Mouse (Mus musculus): ENCODE results near the gene Il12rb2. TPM values are rescaled to one million over a fixed set of nuclear protein-coding genes. Genes with fewer than 3 reads are reported as not detected.

Gene Il12rb2
- polyA plus RNA-seq, 1 experiment from 2014 or later, result not detected

- no peaks in the 10 kb centered on the region for H3K4me1 ChIP-seq (ENCODE audit: control insufficient read depth, insufficient read depth, low read length)
- ATAC-seq (ENCODE audit: insufficient number of reproducible peaks, insufficient read depth, low FRiP score, low read depth), result no peak
- H3K4me2 ChIP-seq (replicated peaks; ENCODE audit: low read depth, low read length), result no peak overlapping the region
- H3K36me3 ChIP-seq (ENCODE audit: control insufficient read depth, insufficient read depth, low read length), result no peaks in the 10 kb centered on the region
- H3K9ac ChIP-seq (replicated peaks; ENCODE audit: low read depth, low read length), result no peak overlapping the region
- no peak overlapping the region for H3K27ac ChIP-seq (ENCODE audit: low read length)
- H3K4me3 ChIP-seq (ENCODE audit: low read depth, low read length), result no peak overlapping the region
- H3K27me3 ChIP-seq (ENCODE audit: control insufficient read depth, insufficient read depth, low read length), result no peaks in the 10 kb centered on the region
- H3K9me3 ChIP-seq (ENCODE audit: control insufficient read depth, low read depth, low read length), result no peaks in the 10 kb centered on the region
These were observed 36.5 kb downstream of the Il12rb2 start for GRCm38 (mm10) chr6:67339494-67339893.

GRCm38 (mm10) chr6:67337943-67338342 is 38.0 kb downstream of the Il12rb2 start:
- H3K4me1 ChIP-seq (ENCODE audit: control insufficient read depth, insufficient read depth, low read length), result no peaks in the 10 kb centered on the region
- H3K4me2 ChIP-seq (replicated peaks; ENCODE audit: low read depth, low read length), result no peak overlapping the region
- no peak overlapping the region for H3K27ac ChIP-seq (ENCODE audit: low read length)
- H3K27me3 ChIP-seq (ENCODE audit: control insufficient read depth, insufficient read depth, low read length), result no peaks in the 10 kb centered on the region
- no peak overlapping the region for H3K4me3 ChIP-seq (ENCODE audit: low read depth, low read length)
- ATAC-seq (ENCODE audit: insufficient number of reproducible peaks, insufficient read depth, low FRiP score, low read depth), result no peak
- H3K36me3 ChIP-seq (ENCODE audit: control insufficient read depth, insufficient read depth, low read length), result no peaks in the 10 kb centered on the region
- H3K9me3 ChIP-seq (ENCODE audit: control insufficient read depth, low read depth, low read length), result no peaks in the 10 kb centered on the region
- H3K9ac ChIP-seq (replicated peaks; ENCODE audit: low read depth, low read length), result no peak overlapping the region

DNA sequence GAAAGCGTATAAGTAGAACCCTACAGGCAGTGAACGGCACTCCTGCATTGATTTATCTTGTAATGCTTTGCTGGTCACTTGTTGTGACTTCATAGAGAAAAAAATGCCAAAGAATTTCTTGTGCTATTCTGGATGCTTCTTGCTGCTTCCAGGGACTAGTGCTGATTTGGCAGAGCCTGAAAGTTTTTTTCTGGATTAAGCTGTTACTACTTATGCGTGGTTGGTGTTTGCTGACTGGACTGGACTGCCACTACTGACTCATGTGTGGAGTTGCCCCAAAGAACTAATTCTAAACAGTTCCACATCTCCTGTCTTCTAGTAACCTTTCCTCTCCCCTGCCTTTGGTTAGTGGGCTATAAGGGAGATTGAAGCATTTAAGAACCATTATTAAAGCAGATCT is 52.2 kb downstream of the Il12rb2 start:
- no peak for ATAC-seq (ENCODE audit: insufficient number of reproducible peaks, insufficient read depth, low FRiP score, low read depth)
- H3K9me3 ChIP-seq (ENCODE audit: control insufficient read depth, low read depth, low read length), result no peaks in the 10 kb centered on the region
- no peaks in the 10 kb centered on the region for H3K4me1 ChIP-seq (ENCODE audit: control insufficient read depth, insufficient read depth, low read length)
- H3K27ac ChIP-seq (ENCODE audit: low read length), result no peak overlapping the region
- no peak overlapping the region for H3K9ac ChIP-seq (replicated peaks; ENCODE audit: low read depth, low read length)
- 77% methylated on average over 3 of the region's 3 CpGs for WGBS
- H3K4me3 ChIP-seq (ENCODE audit: low read depth, low read length), result no peak overlapping the region
- H3K4me2 ChIP-seq (replicated peaks; ENCODE audit: low read depth, low read length), result no peak overlapping the region
- no peaks in the 10 kb centered on the region for H3K36me3 ChIP-seq (ENCODE audit: control insufficient read depth, insufficient read depth, low read length)
- no peaks in the 10 kb centered on the region for H3K27me3 ChIP-seq (ENCODE audit: control insufficient read depth, insufficient read depth, low read length)

- Histone ChIP-seq H3K27me3 (ENCODE audit: control insufficient read depth, insufficient read depth, low read length) (no peaks in the 10 kb centered on the region), H3K9ac (replicated peaks; ENCODE audit: low read depth, low read length) (no peak overlapping the region), H3K4me1 (ENCODE audit: control insufficient read depth, insufficient read depth, low read length) (no peaks in the 10 kb centered on the region), H3K27ac (ENCODE audit: low read length) (no peak overlapping the region), H3K36me3 (ENCODE audit: control insufficient read depth, insufficient read depth, low read length) (no peaks in the 10 kb centered on the region), H3K4me2 (replicated peaks; ENCODE audit: low read depth, low read length) (no peak overlapping the region), H3K9me3 (ENCODE audit: control insufficient read depth, low read depth, low read length) (no peaks in the 10 kb centered on the region), H3K4me3 (ENCODE audit: low read depth, low read length) (no peak overlapping the region)
- ATAC-seq (ENCODE audit: insufficient number of reproducible peaks, insufficient read depth, low FRiP score, low read depth), result peak; percentile 67; the same call in 1 of the 2 replicates
- 22% methylated on average over 10 of the region's 10 CpGs for WGBS
These were observed 57.5 kb downstream of the Il12rb2 start for GRCm38 (mm10) chr6:67318451-67318850.

GRCm38 (mm10) chr6:67317827-67318338 is 58.1 kb downstream of the Il12rb2 start:
- Histone ChIP-seq H3K4me3 (ENCODE audit: low read depth, low read length) (no peak overlapping the region), H3K36me3 (ENCODE audit: control insufficient read depth, insufficient read depth, low read length) (no peaks in the 10 kb centered on the region), H3K27me3 (ENCODE audit: control insufficient read depth, insufficient read depth, low read length) (no peaks in the 10 kb centered on the region), H3K9ac (replicated peaks; ENCODE audit: low read depth, low read length) (no peak overlapping the region), H3K4me1 (ENCODE audit: control insufficient read depth, insufficient read depth, low read length) (no peaks in the 10 kb centered on the region), H3K4me2 (replicated peaks; ENCODE audit: low read depth, low read length) (no peak overlapping the region), H3K9me3 (ENCODE audit: control insufficient read depth, low read depth, low read length) (no peaks in the 10 kb centered on the region), H3K27ac (ENCODE audit: low read length) (no peak overlapping the region)
- no peak for ATAC-seq (ENCODE audit: insufficient number of reproducible peaks, insufficient read depth, low FRiP score, low read depth)
- 74% methylated on average over 8 of the region's 8 CpGs for WGBS

DNA sequence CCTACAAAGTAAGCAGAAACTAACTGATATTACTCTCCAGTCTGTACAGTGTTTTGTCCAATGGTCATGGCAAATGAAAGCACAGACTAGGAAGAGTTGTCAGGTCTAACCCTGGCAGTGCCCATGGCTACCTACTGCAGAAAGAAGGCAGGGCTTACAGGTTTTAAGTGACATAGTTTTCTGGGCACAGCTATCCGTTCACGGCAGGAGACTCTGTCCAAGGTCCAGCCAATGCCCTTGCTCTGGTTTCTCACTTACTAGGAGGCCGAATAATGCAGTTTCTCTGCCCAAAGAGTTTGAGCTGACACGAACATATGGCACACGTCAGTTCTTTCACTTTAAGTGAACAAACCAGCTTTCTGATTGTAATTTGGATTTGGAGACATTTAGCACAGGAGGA is 58.9 kb downstream of the Il12rb2 start:
- ATAC-seq (ENCODE audit: insufficient number of reproducible peaks, insufficient read depth, low FRiP score, low read depth), result no peak
- H3K36me3 ChIP-seq (ENCODE audit: control insufficient read depth, insufficient read depth, low read length), result no peaks in the 10 kb centered on the region
- H3K27me3 ChIP-seq (ENCODE audit: control insufficient read depth, insufficient read depth, low read length), result no peaks in the 10 kb centered on the region
- H3K4me1 ChIP-seq (ENCODE audit: control insufficient read depth, insufficient read depth, low read length), result no peaks in the 10 kb centered on the region
- WGBS, result 46% methylated on average over 5 of the region's 5 CpGs
- no peaks in the 10 kb centered on the region for H3K9me3 ChIP-seq (ENCODE audit: control insufficient read depth, low read depth, low read length)
- no peak overlapping the region for H3K4me2 ChIP-seq (replicated peaks; ENCODE audit: low read depth, low read length)
- no peak overlapping the region for H3K4me3 ChIP-seq (ENCODE audit: low read depth, low read length)
- no peak overlapping the region for H3K27ac ChIP-seq (ENCODE audit: low read length)
- no peak overlapping the region for H3K9ac ChIP-seq (replicated peaks; ENCODE audit: low read depth, low read length)

- 64% methylated on average over 1 of the region's 1 CpGs for WGBS
- Histone ChIP-seq H3K36me3 (ENCODE audit: control insufficient read depth, insufficient read depth, low read length) (no peaks in the 10 kb centered on the region), H3K27me3 (ENCODE audit: control insufficient read depth, insufficient read depth, low read length) (no peaks in the 10 kb centered on the region), H3K4me1 (ENCODE audit: control insufficient read depth, insufficient read depth, low read length) (no peaks in the 10 kb centered on the region), H3K9ac (replicated peaks; ENCODE audit: low read depth, low read length) (no peak overlapping the region), H3K4me2 (replicated peaks; ENCODE audit: low read depth, low read length) (no peak overlapping the region), H3K4me3 (ENCODE audit: low read depth, low read length) (no peak overlapping the region), H3K9me3 (ENCODE audit: control insufficient read depth, low read depth, low read length) (no peaks in the 10 kb centered on the region), H3K27ac (ENCODE audit: low read length) (no peak overlapping the region)
- ATAC-seq (ENCODE audit: insufficient number of reproducible peaks, insufficient read depth, low FRiP score, low read depth), result no peak
These were observed 61.3 kb downstream of the Il12rb2 start for GRCm38 (mm10) chr6:67314697-67315096.

- no peaks in the 10 kb centered on the region for H3K4me1 ChIP-seq (ENCODE audit: control insufficient read depth, insufficient read depth, low read length)
- WGBS, result 87% methylated on average over 3 of the region's 3 CpGs
- H3K4me2 ChIP-seq (replicated peaks; ENCODE audit: low read depth, low read length), result no peak overlapping the region
- H3K9me3 ChIP-seq (ENCODE audit: control insufficient read depth, low read depth, low read length), result no peaks in the 10 kb centered on the region
- ATAC-seq (ENCODE audit: insufficient number of reproducible peaks, insufficient read depth, low FRiP score, low read depth), result no peak
- no peak overlapping the region for H3K27ac ChIP-seq (ENCODE audit: low read length)
- no peak overlapping the region for H3K9ac ChIP-seq (replicated peaks; ENCODE audit: low read depth, low read length)
- H3K4me3 ChIP-seq (ENCODE audit: low read depth, low read length), result no peak overlapping the region
- no peaks in the 10 kb centered on the region for H3K36me3 ChIP-seq (ENCODE audit: control insufficient read depth, insufficient read depth, low read length)
- H3K27me3 ChIP-seq (ENCODE audit: control insufficient read depth, insufficient read depth, low read length), result no peaks in the 10 kb centered on the region
These were observed 66.2 kb downstream of the Il12rb2 start for GRCm38 (mm10) chr6:67309752-67310151.

DNA sequence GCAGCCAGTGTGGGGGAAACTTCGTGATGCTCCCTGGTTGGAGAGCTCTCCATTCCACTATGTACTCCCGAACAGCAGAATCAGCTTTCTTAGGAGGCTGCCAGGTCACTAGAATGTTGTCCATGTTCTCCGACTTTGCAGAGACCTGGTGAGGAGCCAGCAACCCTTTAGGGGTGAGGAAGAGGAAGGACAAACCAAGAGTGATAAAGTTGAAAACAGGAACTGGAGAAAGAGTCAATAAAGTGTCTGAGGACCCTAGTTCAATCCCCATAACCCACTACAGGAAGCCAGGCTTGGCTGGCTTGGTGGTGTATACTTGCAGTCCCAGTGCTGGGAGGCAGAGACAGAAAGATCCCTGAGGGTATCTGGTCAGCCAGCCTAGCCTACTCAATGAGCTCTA is 67.0 kb downstream of the Il12rb2 start:
- Histone ChIP-seq H3K27me3 (ENCODE audit: control insufficient read depth, insufficient read depth, low read length) (no peaks in the 10 kb centered on the region), H3K9me3 (ENCODE audit: control insufficient read depth, low read depth, low read length) (no peaks in the 10 kb centered on the region), H3K27ac (ENCODE audit: low read length) (no peak overlapping the region), H3K9ac (replicated peaks; ENCODE audit: low read depth, low read length) (no peak overlapping the region), H3K4me1 (ENCODE audit: control insufficient read depth, insufficient read depth, low read length) (no peaks in the 10 kb centered on the region), H3K4me2 (replicated peaks; ENCODE audit: low read depth, low read length) (no peak overlapping the region), H3K36me3 (ENCODE audit: control insufficient read depth, insufficient read depth, low read length) (no peaks in the 10 kb centered on the region), H3K4me3 (ENCODE audit: low read depth, low read length) (no peak overlapping the region)
- no peak for ATAC-seq (ENCODE audit: insufficient number of reproducible peaks, insufficient read depth, low FRiP score, low read depth)
- 84% methylated on average over 3 of the region's 3 CpGs for WGBS
